Mouse (Mus musculus): ENCODE measurements around the gene Gm21518. TPM values are rescaled to one million over a fixed set of nuclear protein-coding genes. Genes with fewer than 3 reads are reported as not detected.

Gene Gm21518
- polyA plus RNA-seq (2017; shearing (Covaris generic)) = not detected

GRCm38 (mm10) chrY:62190566-62190965 is at the start of gene Gm21518:
Gene Gm21518, plus strand, starts transcription at chrY:62190866.

